Mouse (Mus musculus) adrenal gland, postnatal 25 days (tissue): ENCODE measurements around the gene Efna3. TPM values are rescaled to one million over a fixed set of nuclear protein-coding genes. Genes with fewer than 3 reads are reported as not detected.
A peak's percentile ranks its signal among the peaks of the same experiment; 100 is the strongest.

Source experiments
- DNase-seq: peaks from one replicate; pipeline ENCODE4 v3.0.0; 2021; ENCODE audit warnings: mixed read lengths
- long read RNA-seq: library from polyadenylated mRNA; stranded (forward); transcript quantifications from one replicate; pipeline ENCODE4 v2.0.0, GENCODE M21; 2021
- total RNA-seq: library from RNA; stranded (reverse); gene quantifications from 2 replicates; pipeline ENCODE4 v1.2.3, GENCODE M21; 2021

The Efna3 gene
- total RNA-seq: 0.27 TPM in 1 of 2 replicates, not detected in the other
- long read RNA-seq: 0 reads

DNA sequence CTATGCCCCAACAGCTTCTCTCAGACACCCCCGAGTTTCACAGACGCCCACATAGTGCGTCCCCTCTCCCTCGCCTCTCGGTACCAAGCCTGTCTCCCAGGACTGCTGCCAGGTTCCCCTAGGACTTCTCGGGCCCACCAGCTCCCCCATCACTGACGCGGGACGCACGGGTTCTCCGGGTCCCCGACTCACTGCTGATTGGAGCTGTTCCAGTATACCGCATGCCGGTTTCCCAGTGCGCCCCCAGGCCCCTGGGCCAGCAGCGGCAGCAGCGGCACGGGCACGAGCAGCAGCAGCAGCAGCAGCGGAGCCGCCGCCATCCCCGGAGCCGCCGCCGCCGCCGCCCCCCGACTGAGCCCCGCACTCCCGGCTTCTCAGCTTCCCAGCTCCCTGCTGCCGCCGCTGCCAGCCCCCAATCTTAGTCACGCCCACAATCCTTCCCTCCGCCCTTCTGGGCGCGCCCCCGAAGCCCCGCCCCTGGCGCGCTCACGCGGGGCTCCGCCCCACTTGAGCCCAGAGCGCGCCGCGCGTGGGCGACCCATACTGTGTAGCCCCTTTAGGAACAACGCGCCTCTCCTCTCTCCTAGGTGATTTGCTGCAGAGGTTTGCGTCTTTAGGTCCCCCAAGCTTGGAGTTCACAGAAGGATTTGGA lies at the start of gene Efna3:
Gene Efna3, minus strand, starts transcription at position 452 of the 652 bp plus-strand sequence.
- peak; percentile 76 for DNase-seq

DNA sequence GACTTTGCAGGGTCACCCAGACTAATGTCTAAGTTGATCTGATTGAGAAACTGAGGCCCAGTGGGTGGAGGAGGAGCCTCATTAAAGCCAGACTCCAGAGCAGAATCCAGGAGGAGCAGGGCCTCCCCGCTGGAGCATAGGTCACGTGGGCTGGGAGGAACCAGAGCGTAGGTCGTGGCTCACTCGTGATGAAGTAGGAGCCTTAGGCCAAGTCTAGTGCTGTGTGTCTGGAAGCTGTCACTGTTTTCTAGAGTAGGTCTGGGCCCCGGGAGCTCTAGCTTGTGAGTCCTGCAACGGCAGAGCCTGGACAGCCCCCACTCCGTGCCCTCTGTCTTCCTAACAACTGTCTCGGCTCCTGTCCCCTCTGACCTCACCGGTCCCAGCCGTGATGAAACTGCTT lies 44.6 kb upstream of the Efna3 start:
- DNase-seq: no peak

DNA sequence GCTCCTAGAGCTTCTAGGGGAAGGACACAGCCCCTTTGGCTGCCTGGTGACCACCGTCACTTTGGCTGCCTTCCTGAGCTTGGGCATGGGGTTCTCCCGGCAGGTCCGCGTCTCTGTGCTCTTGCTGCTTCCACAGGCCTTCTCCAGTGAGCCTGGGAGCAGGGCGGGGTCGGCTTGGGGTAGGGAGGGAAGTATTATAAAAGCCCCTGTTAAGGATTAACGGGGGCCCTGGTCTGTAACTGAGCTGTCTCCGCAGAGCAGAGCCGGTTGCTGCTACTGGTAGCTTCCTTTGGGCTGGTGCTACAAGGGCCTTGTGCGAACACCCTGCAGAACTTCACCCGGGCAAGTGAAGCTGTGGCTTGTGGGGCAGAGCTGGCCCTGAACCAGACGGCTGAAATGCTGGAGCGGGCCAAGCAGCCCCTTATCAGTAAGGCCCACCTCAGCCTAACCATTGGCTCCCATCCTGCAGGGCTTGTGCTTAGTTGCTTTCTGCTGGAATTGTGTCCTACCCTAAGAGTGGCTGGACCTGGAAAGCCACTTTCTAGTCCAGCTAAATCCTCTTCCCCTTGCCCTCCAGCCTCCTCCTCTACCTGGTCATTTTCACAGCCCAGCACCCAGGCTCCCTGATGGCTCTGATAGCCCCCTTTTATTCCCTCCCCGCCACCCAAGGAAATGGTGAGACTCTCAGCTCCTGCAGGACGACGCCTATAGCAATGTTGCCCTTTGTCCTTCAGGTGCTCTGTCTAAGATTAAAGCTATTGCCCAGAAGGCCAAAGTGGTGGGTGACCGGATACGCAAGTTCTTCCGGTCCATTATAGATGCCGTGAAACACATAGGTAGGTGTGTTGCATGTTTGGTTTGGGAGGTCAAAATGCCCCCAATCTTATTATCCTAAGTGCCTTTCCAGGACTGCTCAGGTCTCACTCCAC lies 43.0 kb upstream of the Efna3 start:
- no peak for DNase-seq

DNA sequence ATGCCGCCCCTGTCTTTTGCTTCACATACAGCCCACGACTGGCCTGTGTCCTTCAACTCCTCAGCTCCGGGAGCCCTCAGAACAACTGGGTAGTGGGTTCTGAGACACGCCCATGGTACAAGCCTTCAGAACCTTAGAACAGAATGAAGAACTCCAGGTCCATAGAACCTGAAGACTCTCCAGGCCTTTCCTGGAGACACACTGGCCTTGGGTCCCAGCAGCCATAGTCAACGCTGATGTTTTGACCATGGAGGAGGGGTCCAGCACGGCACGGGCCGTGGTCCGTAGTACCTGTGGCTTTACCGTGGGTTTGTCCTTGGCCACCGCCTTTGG lies 42.4 kb upstream of the Efna3 start, which contains the start of gene Dcst1:
Gene Dcst1, minus strand, starts transcription at position 101 of the 333 bp plus-strand sequence.
- no peak for DNase-seq

DNA sequence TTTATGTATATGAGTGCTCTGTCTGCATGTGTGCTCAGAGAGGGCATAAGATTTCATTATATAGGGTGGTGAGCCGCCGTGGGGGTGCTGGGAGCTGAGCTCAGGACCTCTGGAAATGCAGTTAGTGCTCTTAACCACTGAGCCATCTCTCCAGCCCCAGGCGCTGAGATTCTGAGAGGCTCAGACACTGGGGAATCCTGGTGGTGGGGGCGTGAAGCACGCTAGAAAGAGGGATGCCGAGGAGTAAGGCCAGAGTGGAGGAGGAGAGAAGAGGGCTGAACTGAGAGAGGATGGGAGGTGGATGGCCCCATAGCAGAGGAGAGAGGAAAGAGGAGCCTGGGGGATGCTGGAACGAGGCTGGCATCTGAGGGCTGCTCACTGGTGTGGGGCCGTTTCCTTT lies 41.9 kb upstream of the Efna3 start:
- no peak for DNase-seq

DNA sequence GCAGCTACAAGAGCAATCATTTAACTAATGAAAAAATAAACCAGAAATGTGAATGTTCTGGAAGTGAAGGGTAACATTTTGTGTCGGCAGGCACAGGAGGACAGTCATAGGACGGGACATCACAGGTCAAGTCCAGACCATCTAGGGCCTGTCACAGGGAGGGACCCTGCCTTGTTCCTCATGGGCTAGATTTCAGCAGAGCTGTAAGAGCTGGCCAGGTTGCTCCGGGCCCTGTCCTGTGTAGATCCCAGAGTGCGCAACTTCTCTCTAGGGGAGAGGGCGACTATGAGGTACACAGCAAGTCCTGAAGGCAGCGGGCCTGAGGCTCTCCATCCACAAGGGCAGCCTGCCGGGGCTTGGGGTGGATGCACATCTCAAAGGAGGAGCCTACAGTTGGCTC lies 38.9 kb upstream of the Efna3 start, which contains the start of gene Dcst2:
Gene Dcst2, plus strand, starts transcription at position 301 of the 400 bp plus-strand sequence.
- no peak for DNase-seq

DNA sequence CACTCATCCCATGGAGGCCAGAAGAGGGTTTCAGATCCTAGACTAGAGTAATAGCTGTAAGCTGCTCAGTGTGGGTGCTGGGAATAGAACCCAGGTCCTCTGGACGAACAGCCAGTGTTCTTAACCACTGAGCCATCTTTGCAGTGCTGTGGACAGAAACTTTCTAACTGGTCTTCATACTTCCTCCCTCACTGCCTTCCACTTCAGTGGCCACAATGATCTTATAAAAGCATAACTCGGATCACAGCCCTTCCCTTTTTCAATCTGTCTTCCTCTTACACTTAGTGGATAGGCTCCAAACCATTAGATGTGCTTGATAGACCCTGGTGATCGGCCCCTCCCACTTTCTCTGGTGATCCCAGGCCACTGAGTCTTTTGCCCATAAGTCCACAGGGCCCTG lies 37.5 kb upstream of the Efna3 start:
- DNase-seq: no peak

DNA sequence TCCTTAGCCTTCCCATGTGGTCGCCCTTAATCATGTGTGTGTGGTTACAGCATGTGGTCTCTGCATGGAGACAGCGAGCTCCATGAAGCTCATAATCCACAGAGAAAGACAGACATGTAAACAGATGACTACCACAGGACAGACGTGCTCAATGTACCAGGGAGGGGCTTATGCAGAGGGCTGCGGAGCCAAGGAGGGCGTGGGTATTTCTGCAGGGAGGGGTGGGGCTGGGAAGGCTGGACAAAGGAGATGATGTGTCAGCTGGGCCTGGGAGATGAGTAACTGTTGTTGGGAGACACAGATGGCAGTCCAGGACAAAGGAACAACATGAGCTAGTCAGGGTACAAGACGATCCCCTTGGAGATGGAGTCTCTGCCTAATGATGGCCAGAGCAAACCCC lies 36.9 kb upstream of the Efna3 start:
- no peak for DNase-seq

DNA sequence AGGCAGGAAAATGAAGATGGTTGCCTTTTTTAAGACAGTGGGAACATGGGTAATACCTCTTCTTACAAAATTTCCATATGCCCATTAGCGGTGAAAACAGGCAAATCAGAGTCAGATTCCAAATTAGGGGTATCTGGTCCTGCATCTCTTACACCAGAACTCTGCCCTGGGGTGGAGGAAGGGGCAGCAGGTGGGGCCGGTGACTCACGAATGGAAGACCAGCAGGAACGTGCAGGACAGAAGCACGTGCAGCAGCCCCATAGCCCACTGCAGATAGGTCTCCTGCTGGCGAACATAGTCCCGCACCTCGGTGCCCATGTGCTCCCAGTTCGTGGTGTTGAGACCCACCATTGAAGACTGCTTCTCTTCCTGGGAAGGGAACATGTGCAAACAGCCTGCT lies 33.3 kb upstream of the Efna3 start:
- DNase-seq: no peak

DNA sequence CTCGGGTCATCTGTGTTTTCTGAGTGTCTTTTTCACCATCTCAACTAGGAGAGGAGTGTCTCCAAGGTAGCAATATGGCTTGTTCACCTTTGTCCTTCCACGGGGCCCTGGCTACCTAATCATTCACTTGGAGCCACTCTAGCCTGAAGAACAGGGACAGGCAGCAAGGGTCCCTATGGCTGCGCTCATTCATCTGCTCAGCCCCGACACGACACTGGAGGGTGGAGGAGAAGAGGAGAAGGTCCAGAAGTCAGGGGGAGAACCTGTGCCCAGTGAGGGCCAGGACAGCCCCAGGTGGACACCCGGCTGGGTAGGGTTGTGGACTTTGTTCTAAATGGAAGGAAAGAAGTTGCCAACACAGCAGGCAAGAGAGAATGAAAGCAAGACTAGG lies 32.7 kb upstream of the Efna3 start:
- DNase-seq: no peak

DNA sequence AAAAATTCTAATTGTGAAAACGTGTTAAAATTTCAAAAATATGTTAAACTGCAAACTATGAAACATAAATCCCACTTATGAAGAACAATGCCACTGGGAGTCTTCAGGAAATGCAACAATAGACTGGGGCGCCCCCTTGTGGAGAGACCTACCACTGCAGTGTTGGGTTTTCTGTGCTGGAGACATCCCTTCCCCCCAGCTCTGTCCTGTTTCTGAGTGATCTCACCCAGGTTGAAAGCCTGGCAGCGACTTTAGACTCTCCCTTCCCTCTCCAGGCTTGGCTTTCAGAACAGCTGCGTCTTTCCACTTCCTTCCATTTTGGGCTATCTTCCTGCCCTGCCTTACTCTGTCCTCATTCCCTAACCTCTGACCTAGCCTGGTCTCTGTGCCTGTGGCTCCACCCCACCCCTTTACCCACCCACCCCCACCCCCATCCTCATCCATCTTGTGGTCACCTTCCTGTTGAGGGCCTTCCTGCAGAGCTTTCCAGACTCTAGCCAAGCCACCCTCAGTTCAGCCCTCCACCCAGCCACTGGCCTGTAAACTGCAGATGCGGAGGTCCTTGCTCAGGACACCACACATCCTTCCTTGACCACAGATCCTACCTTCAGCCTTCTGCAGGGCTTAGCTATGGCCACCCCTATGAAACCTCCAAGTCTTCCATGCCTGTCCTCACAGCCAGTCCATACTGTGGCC lies 32.2 kb upstream of the Efna3 start:
- DNase-seq: peak; percentile 90

DNA sequence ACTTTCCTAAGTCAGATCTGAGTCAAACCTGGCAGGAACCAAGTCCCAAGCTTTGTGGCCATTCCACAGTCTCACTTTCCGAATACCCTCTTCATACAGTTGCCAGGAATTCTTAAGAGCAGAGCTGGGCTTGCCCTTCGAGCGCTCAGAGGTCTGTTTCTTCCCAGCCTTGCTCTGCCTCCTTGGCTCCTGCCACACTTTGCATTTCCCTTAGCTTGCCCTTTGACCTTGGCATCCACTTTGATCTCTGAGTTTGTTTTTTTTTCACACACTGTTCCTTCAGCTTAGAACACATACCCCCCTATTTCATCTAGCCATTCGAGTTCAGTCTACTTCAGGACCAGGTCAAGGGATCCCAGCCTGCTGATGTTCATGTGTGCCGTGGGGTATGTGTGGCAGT lies 28.5 kb upstream of the Efna3 start:
- no peak for DNase-seq

DNA sequence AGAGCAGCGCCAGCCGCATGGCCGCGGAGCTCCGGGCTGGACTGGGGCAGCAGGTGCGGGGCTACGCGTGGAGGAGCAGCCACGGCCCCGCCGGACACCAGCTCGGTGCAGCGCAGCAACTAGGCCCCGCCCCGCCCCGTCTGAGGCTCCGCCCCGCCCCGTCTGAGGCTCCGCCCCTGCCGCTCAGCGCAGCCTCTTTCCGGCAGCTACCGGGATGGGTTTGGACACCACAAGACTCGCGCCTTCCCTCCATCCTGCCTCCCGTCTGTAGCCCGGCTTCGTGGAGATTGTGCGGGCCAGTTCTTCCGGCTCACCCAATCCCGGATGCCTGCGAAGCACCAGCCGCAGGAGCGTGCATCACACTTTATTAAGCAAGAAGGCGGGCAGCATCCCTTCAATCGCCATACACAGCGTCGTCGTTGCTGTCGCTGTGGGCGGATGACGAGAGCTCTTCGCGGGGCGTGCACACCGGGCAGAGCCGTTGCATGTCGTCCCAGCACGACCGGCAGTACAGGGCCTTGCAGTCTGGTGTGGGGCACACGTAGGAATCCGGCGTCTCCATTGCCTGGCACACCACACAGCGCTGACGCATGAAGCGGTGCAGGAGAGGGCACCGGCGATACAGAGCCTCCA lies 27.2 kb upstream of the Efna3 start, which contains the start of gene Adam15:
Gene Adam15, minus strand, starts transcription at position 128 of the 633 bp plus-strand sequence.
- peak; percentile 94 for DNase-seq

DNA sequence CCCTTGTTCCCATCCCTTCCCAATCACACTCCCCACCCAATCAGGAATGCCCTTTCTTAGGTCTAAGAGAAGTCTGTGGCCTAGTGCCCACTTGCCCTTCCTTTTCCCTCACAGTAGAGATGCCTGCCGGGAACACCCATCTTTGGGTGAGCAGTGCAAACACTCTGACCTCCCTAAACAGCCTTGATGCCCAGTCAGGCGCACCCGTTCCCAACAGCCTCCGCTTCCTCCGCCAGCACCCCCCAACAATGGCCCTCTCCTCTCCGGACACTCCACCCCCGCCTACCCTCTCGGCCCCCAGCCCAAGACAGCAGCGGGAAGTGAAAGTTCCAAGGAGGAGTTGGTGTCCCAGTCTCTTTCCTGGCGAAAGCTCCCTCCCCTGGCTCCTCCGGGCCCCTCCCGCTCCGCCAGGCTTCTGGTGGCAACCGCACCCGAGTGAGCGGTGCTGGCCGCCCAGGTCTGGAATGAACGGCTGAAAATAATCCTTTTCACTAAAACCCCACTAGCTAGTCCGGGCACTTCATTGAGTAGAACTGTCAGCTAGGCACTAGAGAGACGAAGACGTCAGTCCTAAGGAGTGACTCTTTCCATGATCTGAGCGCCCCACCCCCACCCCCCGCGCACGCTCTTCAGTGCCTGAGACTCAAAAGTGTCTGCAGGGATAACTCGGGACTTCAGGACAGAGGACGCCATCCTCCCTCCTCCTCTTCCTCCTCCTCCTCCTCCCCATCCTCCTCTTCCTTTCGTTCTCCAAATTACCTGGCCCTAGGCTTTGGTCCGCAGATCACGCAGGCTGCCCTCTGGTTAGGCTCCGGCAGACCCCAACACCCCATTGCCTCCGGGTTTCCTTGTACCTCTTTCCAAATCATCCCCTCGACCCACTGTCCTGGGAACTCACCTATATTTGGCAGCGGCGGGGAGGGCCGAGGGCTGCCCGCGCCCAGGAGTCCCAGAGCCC lies 26.4 kb upstream of the Efna3 start:
- DNase-seq: peak; percentile 54

DNA sequence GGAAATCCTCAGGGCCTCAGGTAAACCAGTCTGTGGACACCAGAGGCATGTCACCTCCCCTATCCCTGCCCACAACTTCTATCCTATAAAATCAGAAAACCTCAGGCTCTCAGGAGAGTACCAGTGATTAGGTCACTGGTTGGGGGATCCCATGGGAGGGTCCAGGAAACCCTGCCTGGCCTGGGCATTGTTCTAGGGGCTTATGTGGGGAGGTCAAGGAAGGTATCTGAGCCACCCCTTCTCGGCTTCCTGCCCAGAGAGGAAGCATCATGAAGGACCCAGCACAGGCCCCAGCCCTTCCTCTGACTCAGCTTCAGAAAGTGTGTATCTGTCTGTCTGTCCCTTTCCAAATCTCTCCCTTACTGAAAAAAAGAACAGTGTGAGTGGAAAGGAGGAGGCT lies 25.2 kb upstream of the Efna3 start:
- DNase-seq: no peak

DNA sequence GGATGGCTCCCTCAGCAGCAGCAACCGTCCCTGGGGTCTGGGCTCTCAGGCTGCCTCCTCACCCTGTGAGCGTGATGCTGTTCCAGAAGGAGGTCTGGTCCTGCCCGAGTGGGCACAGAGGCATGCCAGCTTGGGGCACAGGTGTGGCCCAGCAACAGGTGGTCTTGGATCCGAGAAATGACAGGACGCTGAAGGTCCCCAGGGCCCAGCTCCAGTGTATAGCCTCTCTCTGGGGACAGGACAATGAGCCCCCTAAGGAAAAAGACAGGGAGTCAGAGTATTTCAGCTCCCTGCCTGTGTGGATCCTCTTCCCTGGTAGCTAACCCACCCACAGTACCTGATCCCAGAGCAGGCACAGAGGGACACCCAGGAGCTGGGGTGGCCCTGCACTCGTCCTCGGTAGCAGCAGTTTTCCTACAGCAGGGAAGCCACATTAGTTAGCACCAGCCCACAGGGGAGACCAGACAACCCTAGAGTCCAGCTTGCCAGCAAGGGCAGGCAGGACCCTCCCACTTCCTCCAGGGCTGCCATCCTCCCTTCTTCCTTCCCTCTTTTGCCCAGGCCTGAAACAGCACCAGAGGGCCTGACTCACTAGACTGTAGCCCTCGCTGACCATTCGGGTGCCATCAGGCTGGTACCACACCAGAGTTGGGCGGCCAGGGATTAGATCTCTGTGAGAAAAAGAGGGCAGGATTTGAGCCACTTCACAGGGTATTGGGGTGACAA lies 24.2 kb upstream of the Efna3 start:
- DNase-seq: no peak

DNA sequence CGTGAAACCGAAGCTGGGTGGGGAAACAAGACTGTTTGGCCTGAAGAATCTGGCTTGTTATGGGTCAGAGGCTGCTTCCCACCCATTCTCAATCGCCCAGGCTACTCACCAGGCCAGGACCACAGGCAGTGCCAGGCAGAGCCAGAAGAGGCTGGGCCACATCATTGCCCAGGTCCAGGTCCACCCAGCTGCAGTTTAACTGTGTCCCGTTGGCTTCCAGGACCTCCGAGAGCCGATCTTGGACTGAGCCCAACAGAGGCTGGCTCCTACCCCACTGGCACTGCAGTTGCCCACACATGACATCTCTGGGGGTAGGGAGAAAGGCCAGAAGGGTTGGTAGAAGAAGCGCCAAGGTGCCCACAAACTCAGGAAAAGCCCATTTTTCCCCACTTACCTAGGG lies 20.5 kb upstream of the Efna3 start:
- no peak for DNase-seq

DNA sequence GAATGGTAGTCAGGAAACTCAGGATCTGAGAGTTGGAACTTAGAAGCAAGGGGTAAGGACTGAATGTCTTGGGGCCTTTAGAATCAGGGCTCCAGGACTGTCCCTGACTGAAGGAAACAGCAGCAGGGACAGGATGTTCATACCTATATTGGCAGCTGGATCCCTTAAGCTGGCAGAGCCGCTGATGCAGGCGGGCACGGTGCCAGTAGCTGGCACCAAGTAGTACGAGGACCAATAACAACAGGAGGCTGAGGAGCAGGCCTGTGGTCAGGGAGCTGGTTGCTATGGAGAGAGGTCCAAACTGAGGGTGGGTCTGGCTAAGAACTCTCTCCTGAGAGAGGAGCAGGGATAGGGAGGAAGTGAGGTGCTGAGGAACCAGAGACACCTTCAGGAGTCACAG lies 19.0 kb upstream of the Efna3 start:
- DNase-seq: no peak

DNA sequence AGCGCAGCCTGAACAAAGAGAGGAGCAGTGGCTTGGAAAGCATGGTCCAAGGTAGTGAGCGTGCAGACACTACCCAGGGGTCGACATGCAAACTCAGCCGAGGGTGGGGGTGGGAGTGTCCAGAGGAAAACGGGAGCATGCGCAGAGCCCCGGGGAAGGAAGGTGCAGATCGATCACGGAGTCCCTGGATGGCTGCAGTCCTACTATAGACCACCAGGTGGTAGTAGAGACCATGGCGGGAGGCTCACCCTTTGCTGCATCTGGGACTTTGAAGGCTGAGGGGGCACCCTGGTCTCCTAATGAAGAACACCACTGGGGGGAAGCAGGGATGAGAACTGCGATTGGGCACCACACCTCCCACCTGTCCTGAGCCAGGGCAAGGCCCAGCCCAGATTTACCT lies 17.7 kb upstream of the Efna3 start:
- peak; percentile 68 for DNase-seq

DNA sequence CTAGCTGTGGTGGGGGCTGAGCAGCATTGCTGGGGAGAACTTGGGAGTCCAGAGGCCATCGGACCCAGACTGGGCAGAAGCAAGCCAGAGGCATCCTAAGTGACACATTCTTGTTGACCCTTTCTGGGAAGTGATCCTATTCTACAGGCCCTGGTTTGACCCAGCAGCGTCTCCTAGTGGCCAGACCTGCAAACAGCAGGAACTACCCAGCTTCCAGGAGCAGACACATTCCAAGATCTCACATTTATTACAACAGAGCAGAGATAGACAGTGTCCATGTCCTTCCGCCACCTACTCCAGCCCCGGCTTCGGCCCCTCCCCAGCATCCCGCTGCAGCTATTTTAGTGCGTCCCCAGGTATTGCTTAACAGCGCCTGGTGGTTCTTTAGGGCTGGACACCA lies 16.7 kb upstream of the Efna3 start:
- DNase-seq: peak; percentile 66
